Mouse (Mus musculus) spleen, adult 18-20 months (tissue): Measurements from ENCODE around the gene Nudt3.

ENCODE experiments used
- DNase-seq, 2 experiments: peaks; one replicate each; pipeline ENCODE4 v3.0.0; 2022; ENCODE audit warnings: mixed read lengths in 2 of 2

The Nudt3 gene

DNA sequence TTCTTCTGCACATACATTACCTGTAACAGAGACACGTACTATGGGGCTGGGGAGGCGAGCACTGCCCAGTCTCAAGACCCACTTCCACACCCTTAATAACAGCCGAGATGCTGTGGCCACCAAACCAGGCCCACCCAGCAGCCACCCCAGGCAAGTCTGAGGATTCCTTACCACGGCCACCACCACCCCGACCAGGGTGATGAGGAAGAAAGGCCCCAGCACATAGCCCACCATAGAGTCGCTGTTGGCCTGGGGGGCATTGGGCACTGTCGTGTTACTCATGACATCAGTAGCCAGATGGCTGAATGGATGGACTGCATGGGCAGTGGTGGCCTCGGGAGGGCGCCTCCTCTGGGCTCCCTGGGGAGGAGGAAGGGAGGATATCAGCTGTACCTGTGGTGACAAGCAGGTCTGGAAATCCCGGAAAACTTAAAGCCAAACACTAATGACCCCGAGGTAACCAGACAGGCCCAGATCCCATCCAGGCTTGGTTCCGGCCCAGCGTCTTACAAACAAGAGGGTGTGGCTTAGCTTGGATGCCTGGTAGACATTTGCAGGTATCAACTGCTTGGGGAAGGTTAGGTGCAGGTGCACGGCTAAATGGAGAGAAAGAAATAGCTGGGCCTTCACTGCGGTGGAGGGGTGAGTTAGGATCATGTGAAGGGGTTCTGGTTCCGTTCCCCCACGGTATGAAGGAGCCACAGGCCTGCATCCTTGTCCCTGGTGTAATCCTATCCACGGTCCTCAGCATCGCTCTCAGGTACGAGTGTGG, 58.7 kb downstream of the Nudt3 start:
- DNase-seq: no peak

DNA sequence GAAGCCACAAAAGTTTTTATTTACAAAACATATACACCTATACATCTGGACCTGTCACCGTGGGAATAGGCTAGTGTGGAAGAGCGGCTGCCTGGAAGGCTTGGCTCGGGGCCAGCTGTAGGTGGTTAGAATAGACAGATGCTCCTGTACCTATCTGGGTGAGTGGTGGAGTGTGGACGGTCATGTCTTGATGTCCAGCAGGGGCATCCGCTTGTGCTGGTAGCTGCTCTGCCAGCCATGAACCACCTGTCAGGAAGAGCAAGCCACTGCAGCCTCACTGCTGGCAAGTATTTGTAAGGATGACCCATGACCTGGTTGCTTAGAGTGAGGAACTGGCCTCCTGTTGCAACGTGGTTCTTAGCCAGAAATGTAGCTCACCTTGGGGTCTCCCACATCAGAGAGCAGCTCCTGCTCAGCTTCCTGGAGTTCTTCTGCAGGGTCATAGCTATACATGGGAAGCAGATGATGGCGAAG, 59.5 kb downstream of the Nudt3 start:
- DNase-seq: no peak

DNA sequence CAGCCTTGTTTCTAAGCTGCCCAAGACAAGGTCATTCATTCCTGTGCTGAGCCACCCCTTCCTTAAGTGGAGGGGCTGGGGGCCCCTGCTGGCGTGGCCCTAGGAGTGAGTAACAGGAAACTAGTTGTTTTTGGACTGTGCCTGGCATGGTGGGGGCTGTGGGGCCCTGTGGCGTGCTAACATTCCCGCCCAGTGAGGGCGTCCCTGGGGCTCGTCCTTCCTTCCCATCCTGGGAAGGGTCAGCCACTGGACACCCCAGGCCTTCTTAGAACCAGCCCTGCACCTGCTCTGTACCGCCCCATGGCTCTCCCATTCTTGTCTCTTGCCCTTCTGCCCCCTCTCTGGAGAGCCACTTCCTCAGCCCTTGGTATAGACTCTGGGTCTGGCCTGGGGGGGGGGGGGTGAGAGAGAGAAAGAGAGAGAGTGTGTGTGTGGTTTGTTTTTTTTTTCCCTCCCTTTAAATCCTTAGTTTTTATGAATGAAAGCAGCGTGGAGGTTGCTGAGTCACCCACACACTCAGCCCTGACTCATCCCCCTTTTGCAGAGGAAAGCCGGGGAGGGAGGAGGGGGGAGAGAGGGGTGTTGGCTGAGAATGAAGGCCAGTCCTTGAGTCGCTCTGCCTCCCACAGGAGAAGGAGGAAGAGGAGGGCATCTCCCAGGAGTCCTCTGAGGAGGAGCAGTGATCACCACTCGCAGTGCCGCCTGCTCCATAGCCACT, 61.3 kb downstream of the Nudt3 start:
- no peak for DNase-seq

DNA sequence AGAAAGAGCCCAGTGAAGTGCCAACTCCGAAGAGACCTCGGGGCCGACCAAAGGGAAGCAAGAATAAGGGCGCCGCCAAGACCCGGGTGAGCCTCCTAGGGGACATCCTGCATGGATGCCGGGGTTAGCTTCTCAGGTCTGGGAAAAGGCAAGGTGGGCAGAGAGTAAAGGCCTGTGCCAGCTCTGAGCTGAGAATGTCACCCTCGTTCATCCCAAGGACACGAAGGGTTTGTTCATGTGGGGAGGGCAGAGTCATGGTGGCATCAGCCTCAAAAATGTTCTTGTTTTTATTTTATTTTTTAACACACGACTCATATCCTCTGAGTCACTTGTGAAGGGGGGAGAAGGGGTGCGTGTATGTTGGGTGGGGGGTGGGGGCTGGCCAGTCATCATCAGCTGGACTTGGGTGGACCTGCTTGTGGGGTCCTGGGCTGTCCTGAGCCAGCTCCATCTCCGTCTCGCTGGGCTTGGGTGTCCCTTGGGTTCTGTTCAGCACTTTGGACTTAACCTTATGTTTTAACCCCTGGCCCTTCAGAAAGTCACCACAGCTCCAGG, 62.3 kb downstream of the Nudt3 start:
- DNase-seq: no peak

DNA sequence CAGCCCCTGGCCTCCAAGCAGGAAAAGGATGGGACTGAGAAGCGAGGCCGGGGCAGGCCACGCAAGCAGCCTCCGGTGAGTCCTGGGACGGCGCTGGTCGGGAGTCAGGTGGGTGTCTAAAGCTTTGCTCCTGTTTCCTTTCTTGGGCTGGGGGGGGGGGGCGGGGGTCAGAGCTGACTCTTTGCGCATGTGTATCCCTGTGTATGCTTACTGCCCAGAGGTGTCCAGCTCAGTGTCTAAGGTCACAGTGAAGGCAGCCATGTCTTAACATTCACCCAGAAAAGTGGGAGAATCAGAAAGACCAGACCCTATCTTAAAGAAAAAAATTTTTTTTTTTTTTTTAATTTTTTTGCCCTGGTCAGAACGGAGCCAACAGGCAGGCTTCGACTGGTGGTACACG, 63.7 kb downstream of the Nudt3 start:
- no peak for DNase-seq

DNA sequence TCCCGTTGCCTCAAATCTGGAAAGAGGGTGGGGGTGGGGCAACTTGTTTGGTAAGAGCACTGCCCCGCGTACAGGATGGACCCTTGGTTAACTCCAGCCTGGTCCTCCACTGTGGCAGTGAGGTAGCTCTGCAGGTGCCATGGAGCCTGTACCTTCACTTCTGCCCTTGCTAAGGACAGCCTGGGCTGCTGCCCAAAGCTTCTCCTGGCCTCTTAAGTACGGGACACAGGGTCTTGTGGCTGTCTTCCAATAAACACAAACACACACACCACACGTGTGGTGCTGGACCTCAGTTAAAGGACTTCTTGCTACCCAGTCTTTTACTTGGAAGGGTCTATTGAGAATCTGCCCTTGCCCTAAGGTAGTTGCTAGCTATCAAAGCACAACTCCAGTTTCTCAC, 64.5 kb downstream of the Nudt3 start:
- no peak for DNase-seq

DNA sequence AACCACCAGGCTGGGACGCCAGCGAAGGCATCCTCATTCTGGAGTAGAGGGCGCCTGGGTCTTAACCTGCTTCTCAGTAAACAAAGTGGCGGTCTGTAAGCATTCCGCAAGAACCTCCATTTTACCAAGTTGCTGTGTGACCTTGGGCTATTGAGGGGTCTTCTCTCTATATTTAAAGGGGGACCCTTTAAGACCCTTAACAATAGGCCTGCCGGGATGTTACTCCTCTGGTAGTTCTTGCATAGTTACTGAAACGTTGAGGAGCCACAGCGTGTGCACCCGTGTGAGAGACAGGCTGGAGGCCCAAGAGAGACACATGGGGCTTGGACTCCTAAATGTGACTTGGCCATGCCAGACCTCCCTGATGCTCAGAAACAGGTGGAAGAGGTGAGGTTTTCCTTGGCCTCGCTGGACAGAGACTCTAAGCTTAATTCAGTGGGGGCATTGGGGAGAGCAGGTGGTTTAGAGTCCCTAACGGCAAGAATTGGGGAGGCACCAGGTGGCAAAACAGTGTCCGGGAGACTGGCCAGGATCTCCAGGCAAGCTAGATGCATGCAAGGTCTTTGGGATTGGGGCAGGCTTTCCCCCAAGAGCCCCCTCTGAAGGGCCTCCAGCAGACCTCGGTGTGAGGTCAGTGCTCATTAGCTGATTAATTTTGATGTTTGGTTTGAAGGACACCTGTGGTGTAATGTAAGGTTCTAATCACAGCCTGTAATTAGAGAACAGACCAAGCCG, 65.2 kb downstream of the Nudt3 start:
- no peak for DNase-seq

DNA sequence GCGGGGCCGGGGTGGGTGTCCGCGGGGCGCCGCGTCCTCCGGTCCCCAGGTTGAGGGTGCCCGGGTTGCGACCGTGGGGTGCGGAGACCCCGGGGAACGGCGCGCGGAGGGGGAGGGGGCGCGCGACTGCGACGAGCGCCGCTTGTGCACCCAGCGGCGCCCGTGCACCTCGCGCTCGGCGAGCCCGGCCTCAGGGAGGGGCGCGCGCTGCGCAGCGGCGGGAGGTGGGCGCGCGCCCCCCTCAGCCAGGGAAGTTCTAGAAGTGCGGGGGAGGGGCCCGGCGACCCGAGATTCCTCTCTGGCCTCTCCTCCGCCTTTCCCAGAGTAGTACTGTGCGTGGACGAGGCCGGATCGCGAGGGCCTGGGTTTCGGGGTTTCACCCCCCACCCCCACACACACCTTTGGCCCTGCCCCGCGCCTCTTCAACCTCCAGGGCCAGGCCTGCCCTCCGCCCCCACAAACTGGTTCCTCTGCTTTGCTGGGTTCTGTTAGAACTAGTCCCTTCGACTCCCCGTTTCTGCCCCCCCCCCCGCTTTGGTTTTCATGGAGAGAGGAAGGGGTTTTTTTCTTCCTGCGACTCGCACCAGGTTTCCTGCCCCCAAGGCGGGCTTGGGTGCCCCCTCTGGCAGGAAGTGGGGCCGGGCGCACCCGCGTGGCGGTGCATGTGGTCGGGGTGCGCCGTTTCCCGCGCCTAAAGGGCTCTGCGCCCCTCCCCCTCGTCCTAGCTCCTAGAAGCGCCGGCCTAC, 65.9 kb downstream of the Nudt3 start:
- peak; percentile 63 to 70 for DNase-seq

DNA sequence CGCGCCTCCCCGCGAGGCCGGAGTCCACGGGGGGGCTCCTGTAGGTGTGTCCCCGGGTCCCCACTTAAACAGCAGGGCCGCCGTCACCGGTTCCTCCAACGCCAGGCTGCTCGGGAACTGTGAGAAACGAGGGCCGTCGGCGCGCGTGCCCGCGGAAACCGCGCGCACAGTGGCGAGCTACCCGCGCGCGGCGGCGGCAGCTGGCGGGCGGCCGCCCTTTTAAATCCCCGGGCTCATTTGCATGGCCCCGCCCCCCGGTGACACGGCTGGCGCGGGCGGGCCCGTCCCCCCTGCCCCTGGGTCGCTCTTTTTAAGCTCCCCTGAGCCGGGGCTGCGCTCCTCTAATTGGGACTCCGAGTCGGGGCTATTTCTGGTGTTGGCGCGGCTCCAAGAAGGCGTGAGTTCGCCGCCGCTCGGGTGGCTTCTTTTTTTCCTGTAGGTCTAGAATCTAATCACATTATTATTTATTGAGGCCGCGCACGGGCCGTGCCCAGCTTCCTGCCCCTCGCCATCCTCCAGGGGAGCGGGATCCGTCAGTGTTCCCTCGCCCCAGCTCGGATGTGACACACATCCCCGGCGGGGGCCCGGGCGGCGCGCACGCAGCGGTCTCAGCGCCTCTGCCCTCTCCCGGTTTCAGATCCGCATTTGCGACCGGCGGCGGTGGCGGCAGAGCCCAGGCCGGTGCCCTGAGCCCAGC, 66.8 kb downstream of the Nudt3 start, which contains the start of gene Hmga1:
Gene Hmga1, plus strand, starts transcription at position 183 of the 697 bp plus-strand sequence.
- peak; percentile 86 to 94 for DNase-seq

DNA sequence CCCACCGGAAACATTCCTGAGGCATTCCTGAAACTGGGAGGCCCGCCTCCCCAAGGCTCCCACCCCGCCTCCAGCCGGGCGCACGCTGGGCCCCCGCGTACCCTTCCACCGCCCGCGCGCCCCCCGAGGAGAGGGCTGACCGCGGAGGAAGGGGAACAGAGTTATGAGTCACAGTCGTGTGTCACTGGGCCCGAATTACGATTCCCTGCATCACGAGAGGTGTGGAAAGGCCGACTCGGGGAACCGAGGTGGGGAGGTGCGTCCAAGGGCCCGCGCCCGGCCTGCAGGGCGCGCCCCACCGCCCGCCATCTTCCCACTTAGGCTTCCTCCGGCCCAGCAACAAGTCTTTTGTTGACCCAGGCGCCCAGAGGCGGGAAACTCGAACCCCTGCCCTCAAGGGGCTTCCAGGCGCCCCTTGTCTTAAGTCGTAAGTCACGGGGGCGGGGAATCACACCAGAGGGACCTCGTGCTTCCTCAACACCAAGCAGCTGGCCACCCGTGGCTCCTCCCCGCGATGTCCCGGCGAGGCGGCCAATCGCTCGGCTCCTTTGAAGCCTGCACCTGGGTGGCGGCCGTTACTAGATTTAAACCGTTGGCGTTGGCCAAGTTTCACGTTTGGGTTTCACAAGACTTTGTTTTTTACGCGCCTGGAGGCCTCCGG, 67.7 kb downstream of the Nudt3 start:
- peak; percentile 74 for DNase-seq

DNA sequence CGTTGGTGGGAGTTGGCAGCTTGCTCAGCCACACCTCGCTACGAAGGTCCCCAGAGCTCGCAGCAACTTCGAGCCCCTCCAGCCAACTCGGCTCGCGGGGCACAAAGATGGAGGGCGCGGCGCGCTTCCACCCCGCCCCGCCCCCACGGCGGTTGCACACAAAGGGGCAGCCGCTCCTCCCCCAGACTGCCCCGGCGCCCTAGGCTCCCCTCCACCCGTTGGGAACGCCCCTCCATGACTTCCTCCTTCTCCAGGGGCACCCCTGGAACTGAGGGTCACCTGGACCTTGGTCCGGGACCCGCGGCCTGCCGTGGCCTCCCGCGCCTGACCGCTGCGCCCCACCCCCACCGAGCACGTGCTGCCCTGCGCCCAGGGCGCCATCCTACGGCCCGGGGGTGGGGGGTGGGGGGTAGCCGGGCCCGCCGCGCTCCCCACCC, 68.2 kb downstream of the Nudt3 start:
- peak; percentile 45 to 54 for DNase-seq

DNA sequence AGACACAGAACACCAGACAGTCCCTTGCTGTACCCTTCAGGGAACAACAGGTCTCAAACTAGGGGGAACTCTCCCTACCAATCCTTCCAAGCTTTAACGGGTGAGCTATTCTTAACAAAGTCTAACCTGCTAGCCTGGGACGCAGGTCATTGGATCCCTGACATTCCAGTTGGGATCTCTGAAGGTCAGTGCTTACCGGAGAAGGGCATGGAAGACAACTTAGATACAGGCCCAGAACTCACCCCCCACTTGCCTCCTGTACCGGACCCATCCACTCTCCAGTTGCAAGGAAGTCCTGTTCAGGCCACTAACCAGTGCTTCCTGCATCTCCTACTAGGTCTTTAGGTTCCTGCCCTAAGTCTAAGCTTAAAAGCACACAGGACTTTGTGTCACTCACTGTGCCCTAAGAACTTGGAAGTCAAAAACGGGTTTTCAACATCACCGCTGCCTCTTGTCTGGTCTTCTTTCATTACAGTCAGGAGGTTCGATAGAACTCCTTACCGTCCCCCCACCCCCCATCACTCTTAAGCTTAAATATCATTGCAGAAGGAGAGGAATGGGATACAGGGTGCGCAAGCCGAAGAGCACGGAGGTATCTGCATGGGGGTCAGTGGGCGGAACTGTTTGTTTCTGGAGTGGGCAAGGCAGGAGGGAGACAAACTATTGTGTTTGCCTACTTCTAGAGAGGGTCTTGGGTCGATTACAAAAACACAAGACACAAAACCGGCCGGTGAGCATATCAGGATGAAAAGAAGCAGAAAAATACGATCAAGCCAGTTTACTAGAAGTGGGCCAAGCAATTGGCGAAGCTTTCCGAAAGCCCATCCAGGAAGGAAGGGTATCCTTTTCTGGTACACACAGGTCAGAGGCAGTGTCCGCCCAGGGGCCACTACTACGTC, 69.0 kb downstream of the Nudt3 start:
- DNase-seq: no peak

DNA sequence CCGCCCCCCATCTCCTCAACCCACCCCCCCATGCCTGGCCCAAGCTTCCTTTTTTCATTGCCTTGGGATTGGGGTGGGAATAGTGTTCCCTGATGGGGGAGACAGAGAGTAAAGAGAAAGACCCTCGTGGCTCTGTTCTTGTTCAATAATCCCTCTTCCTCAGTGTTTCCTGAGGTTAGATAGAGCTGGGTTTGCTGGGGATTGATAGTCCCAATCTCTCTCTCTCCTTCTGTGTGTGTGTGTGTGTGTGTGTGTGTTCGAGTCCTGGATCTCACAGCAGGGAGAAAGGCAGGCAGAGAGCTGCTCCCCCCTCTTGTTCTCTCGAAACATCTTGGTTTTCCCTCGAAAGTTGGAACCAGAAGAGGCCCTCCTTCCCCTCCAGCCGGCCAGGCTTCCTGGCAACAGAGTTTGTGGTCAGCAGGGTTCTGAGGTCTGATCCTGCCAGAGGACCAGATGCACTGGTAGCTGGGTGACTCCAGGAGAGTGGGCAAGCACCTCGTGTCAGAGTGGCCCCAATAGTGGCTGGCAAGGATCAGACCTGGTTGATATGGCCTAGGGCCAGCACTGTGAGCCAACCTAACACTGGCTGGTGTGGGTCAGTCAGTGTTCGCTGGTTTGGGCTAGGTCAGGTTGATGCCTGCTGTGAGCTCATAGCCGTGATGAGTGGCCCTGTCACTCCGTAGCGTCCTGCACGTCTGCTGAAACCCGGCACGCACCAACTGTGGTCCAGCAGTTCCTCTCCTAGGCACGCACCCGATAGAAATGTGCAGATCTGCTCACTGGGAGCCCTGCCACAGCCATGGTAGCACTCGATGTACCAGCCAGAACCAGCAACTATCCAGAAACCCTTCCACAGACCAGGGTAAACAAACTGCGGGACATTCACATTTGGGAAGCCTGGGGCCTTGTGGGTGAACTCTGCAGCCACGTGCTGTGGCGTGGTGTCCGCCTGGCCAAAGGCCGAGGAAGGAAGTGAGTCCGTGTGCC, 70.8 kb downstream of the Nudt3 start:
- no peak for DNase-seq

DNA sequence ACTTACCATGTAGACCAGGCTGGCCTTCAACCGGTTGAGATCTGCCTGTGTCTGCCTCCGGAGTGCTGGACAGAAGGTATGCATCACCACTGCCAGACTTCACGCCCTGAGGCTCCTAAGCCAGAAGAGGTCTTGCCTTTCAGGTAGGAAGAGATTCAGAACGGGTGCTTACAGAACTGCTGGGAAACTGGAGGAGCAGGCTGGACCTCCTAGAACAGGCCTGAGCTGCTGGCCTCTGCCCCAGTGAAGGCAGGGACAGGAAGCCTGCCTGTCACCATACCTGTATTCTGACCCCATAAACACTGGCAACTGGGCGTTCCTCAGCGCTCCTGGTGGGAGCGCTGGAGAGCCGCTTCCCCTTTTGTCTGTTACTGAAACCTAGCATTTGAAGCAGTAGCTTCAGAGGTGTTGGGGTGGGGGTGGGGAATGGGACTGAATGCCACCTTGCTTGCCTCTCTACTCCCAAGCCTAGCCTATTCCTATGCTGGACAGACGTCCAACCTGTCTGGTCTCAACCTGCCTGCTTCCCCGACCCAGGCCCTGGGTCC, 71.8 kb downstream of the Nudt3 start:
- DNase-seq: no peak

DNA sequence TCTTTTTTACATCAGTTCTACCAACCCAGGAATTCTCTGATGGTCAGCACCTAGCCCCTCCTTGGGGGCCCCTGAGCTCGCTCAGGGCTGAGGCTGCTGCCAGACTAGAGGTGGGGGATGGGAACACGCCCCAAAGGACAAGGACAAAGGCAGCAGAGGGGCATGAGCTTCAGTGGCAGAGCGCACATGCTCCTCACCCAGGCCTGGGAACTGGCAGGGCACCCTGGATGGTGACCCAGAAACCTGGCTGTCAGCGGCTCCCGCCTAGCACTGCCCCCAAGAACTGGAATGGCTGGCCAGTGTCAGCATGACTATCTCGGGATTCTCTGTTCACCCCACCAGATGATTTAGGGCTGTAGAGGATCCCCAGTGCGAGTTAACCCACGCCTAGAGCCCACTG, 74.1 kb downstream of the Nudt3 start:
- no peak for DNase-seq

DNA sequence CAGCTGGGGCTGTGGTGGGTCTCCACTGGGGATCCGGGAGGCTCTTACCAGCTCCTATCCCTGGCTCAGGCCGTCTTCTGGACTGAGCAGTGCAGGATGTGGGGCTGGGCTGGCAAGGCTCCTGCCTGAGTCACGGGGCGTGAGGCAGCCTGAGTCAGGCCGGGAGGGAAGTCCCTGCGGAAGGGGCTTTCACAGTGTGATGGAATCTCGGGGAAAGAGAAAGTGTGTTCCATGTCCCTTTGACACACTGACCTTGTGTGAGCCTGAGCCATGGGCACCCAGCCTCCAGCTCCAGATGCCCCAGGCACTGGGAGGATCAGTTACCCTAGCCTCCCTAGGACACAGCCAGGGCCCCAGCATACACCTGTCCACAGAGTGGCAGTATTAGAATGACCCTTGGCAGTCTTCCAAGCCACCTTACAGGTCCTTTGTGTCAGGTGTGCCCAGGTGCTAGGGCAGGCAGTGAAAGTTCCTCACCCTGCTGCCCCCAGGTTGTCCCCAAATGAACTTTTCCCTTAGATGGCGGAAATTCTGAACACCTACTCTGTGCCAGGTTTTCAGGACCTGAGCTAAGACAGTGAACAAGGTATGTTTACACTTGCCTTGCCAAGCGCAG, 75.9 kb downstream of the Nudt3 start:
- no peak for DNase-seq

DNA sequence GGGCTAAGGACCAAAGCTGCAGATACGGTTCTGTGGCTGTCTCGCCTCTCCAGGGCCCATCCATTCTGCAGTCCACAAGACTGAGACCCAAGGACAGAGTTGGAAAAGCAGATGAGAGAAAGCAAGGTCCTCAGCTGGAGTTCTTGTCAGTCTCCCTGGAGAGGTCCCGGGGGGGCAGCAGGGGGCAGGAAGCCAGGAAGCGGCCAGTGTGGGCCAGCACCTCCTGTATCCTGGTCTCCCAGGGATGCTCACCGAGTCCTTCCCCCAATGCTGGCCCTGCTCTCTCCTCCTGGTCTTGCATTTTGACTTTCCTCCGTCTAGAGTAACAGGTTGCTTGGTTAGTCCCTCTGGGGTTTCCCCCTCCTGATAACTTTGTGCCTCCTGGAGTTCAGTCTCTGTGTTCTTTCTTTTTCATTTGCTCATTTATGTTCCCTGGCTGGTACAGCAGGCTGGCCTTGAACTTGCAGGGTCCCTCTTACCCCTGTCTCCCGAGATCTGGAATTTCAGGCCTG, 76.7 kb downstream of the Nudt3 start:
- DNase-seq: no peak

DNA sequence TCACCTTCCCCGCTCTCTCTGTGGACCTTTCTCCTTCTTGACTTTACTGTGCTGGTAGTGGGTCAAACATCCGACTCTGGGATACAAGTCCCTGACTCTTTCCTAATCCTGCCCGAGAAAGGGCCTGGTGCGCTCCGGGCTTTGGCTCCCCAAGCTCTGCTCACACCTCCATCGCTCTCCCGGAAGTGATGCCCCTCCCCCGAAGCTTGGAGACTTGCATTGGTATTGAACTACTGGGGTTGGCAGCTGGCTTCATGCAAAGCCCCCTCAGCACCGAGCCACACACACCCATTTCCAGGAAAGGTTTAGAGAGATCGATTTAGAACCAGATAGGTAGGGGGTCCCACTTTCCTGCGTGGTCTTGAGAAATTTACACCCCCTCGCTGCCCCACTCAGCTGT, 77.3 kb downstream of the Nudt3 start:
- DNase-seq: no peak
